ENCODE assay signal across 16 mouse cellular contexts in the genomic region with DNA sequence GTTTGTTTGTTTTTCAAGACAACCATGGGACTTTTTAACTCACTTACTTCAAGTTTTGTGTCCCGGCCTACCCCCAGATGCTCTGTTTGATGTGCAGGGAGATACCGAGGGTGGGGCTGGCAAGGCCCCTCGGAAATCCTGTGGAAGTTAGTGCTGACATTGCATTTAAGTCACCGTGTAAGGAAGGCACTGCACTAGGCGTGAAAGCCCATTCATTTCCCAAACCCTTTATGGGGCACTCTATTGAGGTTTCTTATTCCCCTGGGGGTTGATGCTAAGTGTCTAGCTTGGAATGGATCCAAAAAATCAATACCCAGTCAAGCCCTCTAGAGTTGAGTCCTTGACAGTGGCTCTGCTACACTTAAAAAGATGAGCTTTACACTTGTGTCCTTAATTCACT. TPM values are rescaled to one million over a fixed set of nuclear protein-coding genes. Genes with fewer than 3 reads are reported as not detected.
DNase-seq lines count a peak whose midpoint lies in the region; ATAC-seq lines count a peak whose summit lies in the region.
"Had no signal": no experiment of that assay in that cellular context is flagged by ENCODE, and none has a peak within 500 bp of the region (broad histone marks: within the 10 kb centered on the region; RNA-seq: fewer than 3 reads in every experiment).

No protein-coding gene starts in this region.

- DNase-seq in kidney, postnatal 25 days, result no peak
- DNase-seq in retina, embryonic 14.5 days (ENCODE audit: low spot score), result peak; percentile 7
- no peak for DNase-seq in retina, postnatal 1 day
- no peak for DNase-seq in hindbrain, embryonic 14.5 days (ENCODE audit: low spot score)
- DNase-seq in ovary, postnatal 10 days (ENCODE audit: low spot score), result no peak
- DNase-seq: adrenal gland, postnatal 25 days; cerebellum, adult 9-10 months; gastrocnemius, adult 2 months; kidney, adult 11 months; thymus, postnatal 36 days had no signal

- no peaks in the 10 kb centered on the region for H3K9me3 ChIP-seq in kidney, embryonic 16.5 days (ENCODE audit: low read length)
- no peaks in the 10 kb centered on the region for H3K9me3 ChIP-seq in hindbrain, embryonic 14.5 days (ENCODE audit: control insufficient read depth, low read length)
- H3K9me3 ChIP-seq in neural tube, embryonic 14.5 days (ENCODE audit: control insufficient read depth, low read length), result no peaks in the 10 kb centered on the region

- ATAC-seq in kidney, embryonic 16.5 days (ENCODE audit: low FRiP score, low TSS enrichment), result peak; percentile 39; the same call in 1 of the 2 replicates
- ATAC-seq in hindbrain, embryonic 14.5 days (ENCODE audit: low FRiP score), result peak; percentile 33; the same call in 1 of the 2 replicates
- ATAC-seq in neural tube, embryonic 14.5 days (ENCODE audit: low read depth), result peak; percentile 86

- no peaks in the 10 kb centered on the region for H3K4me1 ChIP-seq in kidney, embryonic 16.5 days (ENCODE audit: insufficient read depth, low read length)
- no peaks in the 10 kb centered on the region for H3K4me1 ChIP-seq in hindbrain, embryonic 14.5 days (replicated peaks; ENCODE audit: control insufficient read depth, insufficient read depth, low read length)
- no peaks in the 10 kb centered on the region for H3K4me1 ChIP-seq in neural tube, embryonic 14.5 days (ENCODE audit: control insufficient read depth, insufficient read depth, low read length)

- no peak overlapping the region for H3K9ac ChIP-seq in kidney, embryonic 16.5 days (replicated peaks; ENCODE audit: low read length)
- H3K9ac ChIP-seq in hindbrain, embryonic 14.5 days, result no peak overlapping the region
- no peak overlapping the region for H3K9ac ChIP-seq in neural tube, embryonic 14.5 days (replicated peaks; ENCODE audit: low read depth, low read length)
- H3K9ac ChIP-seq: forebrain, postnatal 0 days; liver, embryonic 14.5 days had no signal

- H3K27me3 ChIP-seq in kidney, embryonic 16.5 days (ENCODE audit: insufficient read depth, low read length), result no peaks in the 10 kb centered on the region
- H3K27me3 ChIP-seq in hindbrain, embryonic 14.5 days (ENCODE audit: control insufficient read depth, insufficient read depth, low read length), result peaks cover 6% of the 10 kb centered on the region; the same call in 1 of the 2 replicates
- H3K27me3 ChIP-seq in neural tube, embryonic 14.5 days (ENCODE audit: control insufficient read depth, insufficient read depth, low read length), result no peaks in the 10 kb centered on the region

- no peaks in the 10 kb centered on the region for H3K36me3 ChIP-seq in kidney, embryonic 16.5 days (ENCODE audit: insufficient read depth, low read length)
- no peaks in the 10 kb centered on the region for H3K36me3 ChIP-seq in hindbrain, embryonic 14.5 days (replicated peaks; ENCODE audit: control insufficient read depth, insufficient read depth)
- no peaks in the 10 kb centered on the region for H3K36me3 ChIP-seq in neural tube, embryonic 14.5 days (ENCODE audit: control insufficient read depth, insufficient read depth, low read length)

- H3K4me3 ChIP-seq in kidney, embryonic 16.5 days (ENCODE audit: low read length), result no peak overlapping the region
- no peak overlapping the region for H3K4me3 ChIP-seq in hindbrain, embryonic 14.5 days (replicated peaks; ENCODE audit: low read length)
- no peak overlapping the region for H3K4me3 ChIP-seq in neural tube, embryonic 14.5 days (ENCODE audit: low read depth, low read length)
- H3K4me3 ChIP-seq: gastrocnemius, adult 2 months had no signal

- no peak overlapping the region for H3K4me2 ChIP-seq in kidney, embryonic 16.5 days (replicated peaks; ENCODE audit: low read depth, low read length)
- no peak overlapping the region for H3K4me2 ChIP-seq in hindbrain, embryonic 14.5 days (replicated peaks)
- no peak overlapping the region for H3K4me2 ChIP-seq in neural tube, embryonic 14.5 days (ENCODE audit: low read depth, low read length)

- 71% methylated on average over 5 of the region's 5 CpGs for WGBS in kidney, embryonic 16.5 days
- WGBS in hindbrain, embryonic 14.5 days, result 47% methylated on average over 5 of the region's 5 CpGs
- WGBS in neural tube, embryonic 14.5 days, result 39% methylated on average over 5 of the region's 5 CpGs

- no peak overlapping the region for H3K27ac ChIP-seq in kidney, embryonic 16.5 days (ENCODE audit: low read length)
- no peak overlapping the region for H3K27ac ChIP-seq in hindbrain, embryonic 14.5 days
- H3K27ac ChIP-seq in neural tube, embryonic 14.5 days (ENCODE audit: low read depth, low read length), result no peak overlapping the region
- H3K27ac ChIP-seq: gastrocnemius, adult 2 months; left cerebral cortex, adult 2 months; liver, embryonic 14.5 days; macrophage had no signal

RNA-seq across cellular contexts. Expression of gene Dync1i1, which starts 27.2 kb away (rescaled TPM):
- 3.2 and 3.8 TPM in 2 replicates for polyA plus RNA-seq in kidney, embryonic 16.5 days (2015; fragmentation: Nextera tagmentation; extraction: Ambion mirVana)
- 24.6 and 33.0 TPM in 2 replicates for polyA plus RNA-seq in hindbrain, embryonic 14.5 days (2014; fragmentation: Nextera tagmentation; extraction: Ambion mirVana)
- polyA plus RNA-seq in neural tube, embryonic 14.5 days (2014; fragmentation: Nextera tagmentation; extraction: Ambion mirVana), result 32.2 and 37.7 TPM in 2 replicates
- polyA plus RNA-seq: liver, embryonic 14.5 days; macrophage had no signal

Comparison
In these comparisons a context has a peak if more than half of its experiments do, and no peak if none do; other contexts are left out.
1. ATAC-seq: peak in every context shown above with its lines; median percentile 86 in neural tube, embryonic 14.5 days; 39 in kidney, embryonic 16.5 days; 33 in hindbrain, embryonic 14.5 days.